Mouse (Mus musculus): ENCODE data around the gene Gm28557.
"Not testable (repeated sequence)": the region's sequence is repeated elsewhere in the genome, so short reads cannot be mapped to it uniquely, and the experiment has no call there.

The Gm28557 gene

GRCm38 (mm10) chr13:67108194-67108820 lies at the start of gene Gm28557:
Gene Gm28557, minus strand, starts transcription at chr13:67108604.
- DNase-seq (ENCODE audit: low read depth, low spot score), result peak; percentile 99

- DNase-seq (ENCODE audit: low read depth, low spot score), result peak; percentile 96
These were observed 19.8 kb upstream of the Gm28557 start for GRCm38 (mm10) chr13:67128038-67128721.

GRCm38 (mm10) chr13:67127507-67127906 lies 19.1 kb upstream of the Gm28557 start:
- not testable (repeated sequence) for DNase-seq (ENCODE audit: low read depth, low spot score)

GRCm38 (mm10) chr13:67124460-67124859 lies 16.1 kb upstream of the Gm28557 start:
- no peak for DNase-seq (ENCODE audit: low read depth, low spot score)

GRCm38 (mm10) chr13:67121360-67121759 lies 13.0 kb upstream of the Gm28557 start, which contains the start of gene Zfp759:
Gene Zfp759, plus strand, starts transcription at chr13:67121660.
- DNase-seq (ENCODE audit: low read depth, low spot score), result not testable (repeated sequence)

- DNase-seq (ENCODE audit: low read depth, low spot score), result not testable (repeated sequence)
These were observed 7.8 kb upstream of the Gm28557 start, which contains the start of gene Rslcan18 for GRCm38 (mm10) chr13:67116163-67116562. Gene Rslcan18, minus strand, starts transcription at chr13:67116263.

- DNase-seq (ENCODE audit: low read depth, low spot score), result no peak
These were observed 4.9 kb upstream of the Gm28557 start for GRCm38 (mm10) chr13:67113287-67113686.

GRCm38 (mm10) chr13:67112096-67112495 lies 3.7 kb upstream of the Gm28557 start:
- DNase-seq (ENCODE audit: low read depth, low spot score), result peak; percentile 43

- no peak for DNase-seq (ENCODE audit: low read depth, low spot score)
These were observed 410 bp upstream of the Gm28557 start for GRCm38 (mm10) chr13:67108821-67109206.

- DNase-seq (ENCODE audit: low read depth, low spot score), result no peak
These were observed 723 bp downstream of the Gm28557 start for GRCm38 (mm10) chr13:67107681-67108080.

- no peak for DNase-seq (ENCODE audit: low read depth, low spot score)
These were observed 10.5 kb downstream of the Gm28557 start, which contains the start of gene Zfp708 for GRCm38 (mm10) chr13:67097876-67098275. Gene Zfp708, minus strand, starts transcription at chr13:67097976.

GRCm38 (mm10) chr13:67090154-67090553 lies 18.2 kb downstream of the Gm28557 start:
- DNase-seq (ENCODE audit: low read depth, low spot score), result no peak

- DNase-seq (ENCODE audit: low read depth, low spot score), result peak; percentile 89
These were observed 26.5 kb downstream of the Gm28557 start for GRCm38 (mm10) chr13:67081946-67082345.

GRCm38 (mm10) chr13:67081142-67081713 lies 27.2 kb downstream of the Gm28557 start:
- peak; percentile 93 for DNase-seq (ENCODE audit: low read depth, low spot score)

- no peak for DNase-seq (ENCODE audit: low read depth, low spot score)
These were observed 31.2 kb downstream of the Gm28557 start for GRCm38 (mm10) chr13:67077244-67077643.

- peak; percentile 77 for DNase-seq (ENCODE audit: low read depth, low spot score)
These were observed 35.6 kb downstream of the Gm28557 start for GRCm38 (mm10) chr13:67072786-67073185.

- DNase-seq (ENCODE audit: low read depth, low spot score), result peak; percentile 36
These were observed 43.0 kb downstream of the Gm28557 start for GRCm38 (mm10) chr13:67065386-67065785.

GRCm38 (mm10) chr13:67062427-67062826 lies 46.0 kb downstream of the Gm28557 start:
- DNase-seq (ENCODE audit: low read depth, low spot score), result peak; percentile 73

- DNase-seq (ENCODE audit: low read depth, low spot score), result peak; percentile 97
These were observed 47.5 kb downstream of the Gm28557 start, which contains the start of gene Zfp712 for GRCm38 (mm10) chr13:67060786-67061358. Gene Zfp712, minus strand, starts transcription at chr13:67061170.

- peak; percentile 61 for DNase-seq (ENCODE audit: low read depth, low spot score)
These were observed 48.1 kb downstream of the Gm28557 start for GRCm38 (mm10) chr13:67060161-67060785.
